Mouse (Mus musculus): ENCODE measurements around the gene Alg6.

DNA sequence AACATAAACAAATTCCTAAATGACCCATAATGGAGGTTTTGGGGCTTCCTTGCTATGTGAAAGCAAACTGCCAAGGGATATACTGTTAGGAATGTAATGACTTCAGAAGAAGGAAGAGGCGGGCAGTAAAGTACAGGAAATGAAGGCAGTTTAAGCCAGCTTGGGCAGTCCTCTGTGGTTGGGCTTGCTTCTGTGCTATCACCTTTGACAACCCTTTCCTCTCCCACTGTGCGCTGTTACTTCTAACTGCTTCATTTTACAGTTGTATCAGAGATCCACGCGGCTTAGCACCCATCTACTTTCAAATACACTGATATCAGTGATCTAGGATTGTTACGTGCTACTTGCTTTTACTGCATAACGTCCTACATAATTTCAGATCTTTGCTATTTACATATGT lies 76.9 kb downstream of the Alg6 start:
- TF ChIP-seq GATA1 (IDR thresholded peaks at IDR 0.05; ENCODE audit: borderline replicate concordance, low read length) (no peak), FLI1 (IDR thresholded peaks at IDR 0.05; ENCODE audit: low read length) (no peak)

All from megakaryocyte, embryonic 14.5 days (primary cell).